Mouse (Mus musculus) CH12.LX (cell line): ENCODE measurements around the gene Ugdh. TPM values are rescaled to one million over a fixed set of nuclear protein-coding genes. Genes with fewer than 3 reads are reported as not detected.

Experiments used
- DNase-seq: peaks from one replicate; pipeline ENCODE4 v3.0.0-alpha.2; 2013; ENCODE audit errors: extremely low read depth
- H3K27ac ChIP-seq: 2 replicates; pipeline ENCODE4 v1.5.1; 2012; ENCODE audit warnings: low read depth, mild to moderate bottlenecking, control low read depth, moderate library complexity; ENCODE audit not compliant: insufficient read depth
- H3K27me3 ChIP-seq: replicated peaks from 2 replicates; pipeline ENCODE3; 2012; ENCODE audit warnings: inconsistent platforms
- H3K36me3 ChIP-seq, 2 experiments: replicated peaks in 1 of 2; 2 replicates each; pipeline versions ENCODE3 to v1.6.1; 2012; ENCODE audit warnings: inconsistent platforms in 1 of 2, low read length in 1 of 2, mild to moderate bottlenecking in 1 of 2, mixed read lengths in 1 of 2, moderate library complexity in 1 of 2; ENCODE audit not compliant: control insufficient read depth in 1 of 2, insufficient read depth in 1 of 2
- H3K4me1 ChIP-seq, 2 experiments: 2 replicates each; pipeline ENCODE4 v1.6.1; 2012; ENCODE audit warnings: inconsistent platforms in 1 of 2, moderate library complexity in 1 of 2; ENCODE audit not compliant: insufficient read depth in 2 of 2, control insufficient read depth in 1 of 2
- H3K4me2 ChIP-seq: 2 replicates; pipeline ENCODE4 v1.6.1; 2012; ENCODE audit warnings: low read depth, mild to moderate bottlenecking, control low read depth; ENCODE audit not compliant: poor library complexity, insufficient read depth, severe bottlenecking
- H3K4me3 ChIP-seq, 3 experiments: fragments of 150-350 bp in 1 of 3; sonication (generic) in 1 of 3; replicated peaks in 1 of 3; 2 replicates each; pipeline versions ENCODE3 to v1.5.1; 2011 to 2012; ENCODE audit warnings: low read depth in 2 of 3, low read length in 2 of 3, mild to moderate bottlenecking in 2 of 3, moderate library complexity in 2 of 3, control low read depth in 1 of 3, improper control_type of control experiment in 1 of 3, inconsistent platforms in 1 of 3, mixed read lengths in 1 of 3; ENCODE audit not compliant: poor library complexity in 1 of 3
- H3K79me2 ChIP-seq: replicated peaks from 2 replicates; pipeline ENCODE4 v1.6.1; 2012; ENCODE audit warnings: mild to moderate bottlenecking, moderate library complexity; ENCODE audit not compliant: control insufficient read depth, poor library complexity, insufficient read depth, severe bottlenecking; ENCODE audit errors: extremely low read depth
- H3K9ac ChIP-seq: 2 replicates; pipeline ENCODE4 v1.6.1; 2012; ENCODE audit warnings: low read depth, mild to moderate bottlenecking, control low read depth, moderate library complexity; ENCODE audit not compliant: insufficient read depth
- H3K9me3 ChIP-seq: replicated peaks from 2 replicates; pipeline ENCODE3; 2012; ENCODE audit warnings: low read length, inconsistent platforms, mixed read lengths
- BHLHE40 ChIP-seq: IDR thresholded peaks from 2 replicates; pipeline ENCODE4 v1.6.1; 2011; ENCODE audit warnings: mild to moderate bottlenecking, low read depth, low read length, improper control_type of control experiment
- CHD1 ChIP-seq: IDR thresholded peaks from 2 replicates; pipeline ENCODE4 v1.6.1; 2012; ENCODE audit warnings: low read depth, low read length, improper control_type of control experiment, inconsistent platforms
- CHD2 ChIP-seq: IDR thresholded peaks from 2 replicates; pipeline ENCODE4 v1.6.1; 2011; ENCODE audit warnings: low read length, improper control_type of control experiment
- E2F4 ChIP-seq: IDR thresholded peaks from 2 replicates; pipeline ENCODE4 v1.6.1; 2011; ENCODE audit warnings: low read depth, low read length, improper control_type of control experiment; ENCODE audit not compliant: insufficient replicate concordance
- GABPA ChIP-seq: IDR thresholded peaks from 2 replicates; pipeline ENCODE4 v1.6.1; 2012; ENCODE audit warnings: low read depth, low read length, improper control_type of control experiment, inconsistent platforms; ENCODE audit not compliant: insufficient replicate concordance
- HCFC1 ChIP-seq: IDR thresholded peaks from 2 replicates; pipeline ENCODE4 v1.6.1; 2012; ENCODE audit warnings: low read depth, mild to moderate bottlenecking, inconsistent platforms, low read length, improper control_type of control experiment
- IRF4 ChIP-seq: IDR thresholded peaks from 2 replicates; pipeline ENCODE4 v1.6.1; 2014; ENCODE audit warnings: low read depth, mild to moderate bottlenecking, inconsistent platforms, low read length, improper control_type of control experiment
- JUND ChIP-seq: conservative IDR thresholded peaks from 2 replicates; pipeline ENCODE4 v1.6.1; 2011; ENCODE audit warnings: low read depth, low read length, improper control_type of control experiment
- NRF1 ChIP-seq: IDR thresholded peaks from 2 replicates; pipeline ENCODE4 v1.6.1; 2014; ENCODE audit warnings: low read depth, mild to moderate bottlenecking, inconsistent platforms, low read length, improper control_type of control experiment, moderate library complexity
- POLR2AphosphoS2 ChIP-seq: IDR thresholded peaks from 2 replicates; pipeline ENCODE4 v1.6.1; 2011; ENCODE audit warnings: low read depth, low read length, improper control_type of control experiment
- RCOR1 ChIP-seq: conservative IDR thresholded peaks from 2 replicates; pipeline ENCODE4 v1.6.1; 2012; ENCODE audit warnings: low read depth, mild to moderate bottlenecking, inconsistent platforms, low read length, improper control_type of control experiment
- SIN3A ChIP-seq: IDR thresholded peaks from 2 replicates; pipeline ENCODE4 v1.6.1; 2012; ENCODE audit warnings: low read length, improper control_type of control experiment, inconsistent platforms
- TCF12 ChIP-seq: IDR thresholded peaks from 2 replicates; pipeline ENCODE4 v1.6.1; 2014; ENCODE audit warnings: low read depth, mild to moderate bottlenecking, inconsistent platforms, low read length, improper control_type of control experiment
- UBTF ChIP-seq: IDR thresholded peaks from 2 replicates; pipeline ENCODE4 v1.6.1; 2012; ENCODE audit warnings: low read depth, mild to moderate bottlenecking, inconsistent platforms, low read length, improper control_type of control experiment, moderate library complexity
- USF1 ChIP-seq: IDR thresholded peaks from 2 replicates; pipeline ENCODE4 v1.6.1; 2014; ENCODE audit warnings: low read depth, mild to moderate bottlenecking, inconsistent platforms, low read length, improper control_type of control experiment
- ZC3H11A ChIP-seq: IDR thresholded peaks from 2 replicates; pipeline ENCODE4 v1.6.1; 2012; ENCODE audit warnings: low read depth, mild to moderate bottlenecking, inconsistent platforms, low read length, improper control_type of control experiment
- ZKSCAN1 ChIP-seq: IDR thresholded peaks from 2 replicates; pipeline ENCODE4 v1.6.1; 2012; ENCODE audit warnings: low read depth, inconsistent platforms, low read length, improper control_type of control experiment, borderline replicate concordance
- dilution Hi-C: fragments of 300-500 bp; cut with MboI; formaldehyde crosslinking; loops from 2 replicates; pipeline ENCODE4 v1.14.3; 2020; ENCODE audit warnings: low sequenced_read_pairs; ENCODE audit not compliant: extremely low pct_unique_long_range_greater_than_20kb, extremely low pct_ligation_motif_present
- in situ Hi-C: fragments of 300-500 bp; cut with MboI; formaldehyde crosslinking; loops from 3 replicates; pipeline ENCODE4 v1.14.3; 2019; ENCODE audit warnings: low sequenced_read_pairs, low pct_ligation_motif_present, low pct_unique_long_range_greater_than_20kb, mixed read lengths
- polyA plus RNA-seq: library from polyadenylated mRNA; unstranded; fragments of >175 nt; gene quantifications from 2 replicates; pipeline ENCODE4 v1.2.1, GENCODE M21; 2012; ENCODE audit warnings: low read depth; ENCODE audit not compliant: insufficient read length
- total RNA-seq, 2 experiments: library from RNA; depleted of rRNA; stranded (reverse); fragments of 300-350 nt in 1 of 2; fragments of >200 nt in 1 of 2; gene quantifications; 2 replicates each; pipeline ENCODE4 v1.2.3; 2012 to 2014

Ugdh gene
- total and polyA plus RNA-seq, 3 experiments, result 8.9 to 45.7 (median 38.0) TPM

DNA sequence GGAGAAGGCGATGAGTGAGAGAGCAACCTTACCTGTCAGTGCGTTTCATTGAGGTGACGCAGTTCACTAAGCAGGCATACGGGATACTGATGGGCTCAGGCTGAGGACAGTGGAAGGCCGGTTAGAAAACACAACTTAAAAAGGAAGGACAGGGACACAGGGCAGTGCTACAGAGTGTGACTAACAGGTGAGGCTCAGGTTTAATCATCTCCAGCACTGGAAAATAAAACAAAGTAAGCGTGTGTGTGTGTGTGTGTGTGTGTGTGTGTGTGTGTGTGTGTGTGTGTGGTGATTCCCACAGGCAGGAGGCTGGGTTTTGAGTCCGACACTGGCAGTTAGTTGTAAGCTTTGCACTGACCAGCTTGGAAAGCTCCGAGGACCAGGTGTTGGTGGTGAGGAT lies 12.9 kb downstream of the Ugdh start:
- no peak overlapping the region for H3K4me2 ChIP-seq
- dilution Hi-C loops (no loop called here), in situ Hi-C loops (no loop called here)
- no peak overlapping the region for H3K9ac ChIP-seq
- H3K36me3 ChIP-seq, result peaks cover 12 to 62% of the 10 kb centered on the region in 2 experiments
- peaks cover 0 to 18% of the 10 kb centered on the region in 2 experiments; a peak in 2 of 4 replicates for H3K4me1 ChIP-seq
- H3K4me3 ChIP-seq, result no peak overlapping the region
- no peaks in the 10 kb centered on the region for H3K9me3 ChIP-seq
- no peak overlapping the region for H3K27ac ChIP-seq
- no peaks in the 10 kb centered on the region for H3K27me3 ChIP-seq
- TF ChIP-seq IRF4 (no peak), UBTF (no peak), NRF1 (no peak), E2F4 (no peak), JUND (no peak), CHD1 (no peak), ZKSCAN1 (no peak)
- DNase-seq, result no peak
- no peaks in the 10 kb centered on the region for H3K79me2 ChIP-seq

DNA sequence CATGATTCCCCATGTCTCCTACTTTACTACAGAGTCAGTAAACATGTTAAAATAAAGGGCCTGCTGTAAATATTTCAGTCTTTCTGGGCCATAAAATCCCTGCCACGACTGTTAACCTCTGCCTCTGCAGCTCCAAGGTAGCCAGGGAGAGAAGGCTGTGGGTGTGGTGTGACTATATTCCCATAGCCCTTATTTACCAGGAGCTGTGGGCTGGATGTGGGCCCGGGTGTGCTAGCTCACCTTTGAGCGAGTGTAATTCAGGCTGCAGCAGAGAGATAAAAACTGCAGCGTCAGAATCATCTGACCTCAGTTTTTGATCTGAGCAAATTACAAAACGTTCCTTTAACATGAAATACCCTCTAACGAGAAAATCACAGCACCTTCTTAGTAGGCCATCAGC lies 14.9 kb downstream of the Ugdh start:
- Histone ChIP-seq H3K79me2 (no peaks in the 10 kb centered on the region), H3K27ac (no peak overlapping the region), H3K27me3 (no peaks in the 10 kb centered on the region), H3K4me2 (no peak overlapping the region), H3K9me3 (no peaks in the 10 kb centered on the region), H3K4me1 (peaks cover 0 to 18% of the 10 kb centered on the region in 2 experiments; a peak in 2 of 4 replicates), H3K9ac (no peak overlapping the region), H3K4me3 (no peak overlapping the region), H3K36me3 (peaks cover 25 to 71% of the 10 kb centered on the region in 2 experiments)
- TF ChIP-seq NRF1, result no peak
- TF ChIP-seq ZC3H11A, result no peak
- TF ChIP-seq CHD2, result no peak
- TF ChIP-seq HCFC1, result no peak
- TF ChIP-seq BHLHE40, result no peak
- no peak for TF ChIP-seq POLR2AphosphoS2
- no peak for TF ChIP-seq GABPA
- no peak for TF ChIP-seq IRF4
- TF ChIP-seq RCOR1, result no peak
- TF ChIP-seq SIN3A, result no peak
- no peak for TF ChIP-seq USF1
- no peak for TF ChIP-seq TCF12
- no peak for TF ChIP-seq CHD1
- in situ Hi-C loops, result no loop called here
- dilution Hi-C loops, result no loop called here
- no peak for DNase-seq
